Mouse (Mus musculus) CH12.LX (cell line): ENCODE measurements at regions not wholly inside any gene's neighbourhood (a gene's known extent, or its start where the extent isn't known, plus 50 kb on each side); places are given as distances from the start of the nearest gene placed in this dataset.

Experiments used
- DNase-seq: peaks from one replicate; pipeline ENCODE4 v3.0.0-alpha.2; 2013; ENCODE audit errors: extremely low read depth
- H3K27ac ChIP-seq: 2 replicates; pipeline ENCODE4 v1.5.1; 2012; ENCODE audit warnings: low read depth, mild to moderate bottlenecking, control low read depth, moderate library complexity; ENCODE audit not compliant: insufficient read depth
- H3K27me3 ChIP-seq: replicated peaks from 2 replicates; pipeline ENCODE3; 2012; ENCODE audit warnings: inconsistent platforms
- H3K36me3 ChIP-seq, 2 experiments: replicated peaks in 1 of 2; 2 replicates each; pipeline versions ENCODE3 to v1.6.1; 2012; ENCODE audit warnings: inconsistent platforms in 1 of 2, low read length in 1 of 2, mild to moderate bottlenecking in 1 of 2, mixed read lengths in 1 of 2, moderate library complexity in 1 of 2; ENCODE audit not compliant: control insufficient read depth in 1 of 2, insufficient read depth in 1 of 2
- H3K4me1 ChIP-seq, 2 experiments: 2 replicates each; pipeline ENCODE4 v1.6.1; 2012; ENCODE audit warnings: inconsistent platforms in 1 of 2, moderate library complexity in 1 of 2; ENCODE audit not compliant: insufficient read depth in 2 of 2, control insufficient read depth in 1 of 2
- H3K4me2 ChIP-seq: 2 replicates; pipeline ENCODE4 v1.6.1; 2012; ENCODE audit warnings: low read depth, mild to moderate bottlenecking, control low read depth; ENCODE audit not compliant: poor library complexity, insufficient read depth, severe bottlenecking
- H3K4me3 ChIP-seq, 3 experiments: fragments of 150-350 bp in 1 of 3; sonication (generic) in 1 of 3; replicated peaks in 1 of 3; 2 replicates each; pipeline versions ENCODE3 to v1.5.1; 2011 to 2012; ENCODE audit warnings: low read depth in 2 of 3, low read length in 2 of 3, mild to moderate bottlenecking in 2 of 3, moderate library complexity in 2 of 3, control low read depth in 1 of 3, improper control_type of control experiment in 1 of 3, inconsistent platforms in 1 of 3, mixed read lengths in 1 of 3; ENCODE audit not compliant: poor library complexity in 1 of 3
- H3K79me2 ChIP-seq: replicated peaks from 2 replicates; pipeline ENCODE4 v1.6.1; 2012; ENCODE audit warnings: mild to moderate bottlenecking, moderate library complexity; ENCODE audit not compliant: control insufficient read depth, poor library complexity, insufficient read depth, severe bottlenecking; ENCODE audit errors: extremely low read depth
- H3K9ac ChIP-seq: 2 replicates; pipeline ENCODE4 v1.6.1; 2012; ENCODE audit warnings: low read depth, mild to moderate bottlenecking, control low read depth, moderate library complexity; ENCODE audit not compliant: insufficient read depth
- H3K9me3 ChIP-seq: replicated peaks from 2 replicates; pipeline ENCODE3; 2012; ENCODE audit warnings: low read length, inconsistent platforms, mixed read lengths
- BHLHE40 ChIP-seq: IDR thresholded peaks from 2 replicates; pipeline ENCODE4 v1.6.1; 2011; ENCODE audit warnings: mild to moderate bottlenecking, low read depth, low read length, improper control_type of control experiment
- CHD1 ChIP-seq: IDR thresholded peaks from 2 replicates; pipeline ENCODE4 v1.6.1; 2012; ENCODE audit warnings: low read depth, low read length, improper control_type of control experiment, inconsistent platforms
- CHD2 ChIP-seq: IDR thresholded peaks from 2 replicates; pipeline ENCODE4 v1.6.1; 2011; ENCODE audit warnings: low read length, improper control_type of control experiment
- CTCF ChIP-seq, 2 experiments: IDR thresholded peaks in 1 of 2; conservative IDR thresholded peaks in 1 of 2; 2 replicates each; pipeline ENCODE4 v1.5.1; 2011 to 2012; ENCODE audit warnings: low read depth in 2 of 2, low read length in 2 of 2, improper control_type of control experiment in 1 of 2, inconsistent platforms in 1 of 2, mild to moderate bottlenecking in 1 of 2, moderate library complexity in 1 of 2
- E2F4 ChIP-seq: IDR thresholded peaks from 2 replicates; pipeline ENCODE4 v1.6.1; 2011; ENCODE audit warnings: low read depth, low read length, improper control_type of control experiment; ENCODE audit not compliant: insufficient replicate concordance
- ELF1 ChIP-seq: IDR thresholded peaks from 2 replicates; pipeline ENCODE4 v1.6.1; 2014; ENCODE audit warnings: low read depth, mild to moderate bottlenecking, inconsistent platforms, low read length, improper control_type of control experiment
- EP300 ChIP-seq: IDR thresholded peaks from 2 replicates; pipeline ENCODE4 v1.6.1; 2011; ENCODE audit warnings: low read length, improper control_type of control experiment
- ETS1 ChIP-seq: conservative IDR thresholded peaks from 2 replicates; pipeline ENCODE4 v1.6.1; 2012; ENCODE audit warnings: low read depth, mild to moderate bottlenecking, inconsistent platforms, low read length, improper control_type of control experiment, moderate library complexity
- GABPA ChIP-seq: IDR thresholded peaks from 2 replicates; pipeline ENCODE4 v1.6.1; 2012; ENCODE audit warnings: low read depth, low read length, improper control_type of control experiment, inconsistent platforms; ENCODE audit not compliant: insufficient replicate concordance
- HCFC1 ChIP-seq: IDR thresholded peaks from 2 replicates; pipeline ENCODE4 v1.6.1; 2012; ENCODE audit warnings: low read depth, mild to moderate bottlenecking, inconsistent platforms, low read length, improper control_type of control experiment
- IRF4 ChIP-seq: IDR thresholded peaks from 2 replicates; pipeline ENCODE4 v1.6.1; 2014; ENCODE audit warnings: low read depth, mild to moderate bottlenecking, inconsistent platforms, low read length, improper control_type of control experiment
- JUN ChIP-seq: IDR thresholded peaks from 2 replicates; pipeline ENCODE4 v1.6.1; 2011; ENCODE audit warnings: low read depth, mild to moderate bottlenecking, low read length, improper control_type of control experiment, moderate library complexity; ENCODE audit not compliant: insufficient read depth
- JUND ChIP-seq: conservative IDR thresholded peaks from 2 replicates; pipeline ENCODE4 v1.6.1; 2011; ENCODE audit warnings: low read depth, low read length, improper control_type of control experiment
- KAT2A ChIP-seq: IDR thresholded peaks from 2 replicates; pipeline ENCODE4 v1.6.1; 2012; ENCODE audit warnings: low read length, improper control_type of control experiment, inconsistent platforms; ENCODE audit not compliant: insufficient replicate concordance
- MAFK ChIP-seq: IDR thresholded peaks from 2 replicates; pipeline ENCODE4 v1.6.1; 2011; ENCODE audit warnings: low read length, improper control_type of control experiment; ENCODE audit not compliant: insufficient replicate concordance
- MAX ChIP-seq: IDR thresholded peaks from 2 replicates; pipeline ENCODE4 v1.6.1; 2011; ENCODE audit warnings: low read length, improper control_type of control experiment
- MAZ ChIP-seq: IDR thresholded peaks from 2 replicates; pipeline ENCODE4 v1.6.1; 2012; ENCODE audit warnings: low read depth, mild to moderate bottlenecking, inconsistent platforms, low read length, improper control_type of control experiment, moderate library complexity
- MEF2A ChIP-seq: IDR thresholded peaks from 2 replicates; pipeline ENCODE4 v1.6.1; 2014; ENCODE audit warnings: low read depth, mild to moderate bottlenecking, inconsistent platforms, low read length, improper control_type of control experiment, borderline replicate concordance
- MXI1 ChIP-seq: IDR thresholded peaks from 2 replicates; pipeline ENCODE4 v1.6.1; 2011; ENCODE audit warnings: mild to moderate bottlenecking, low read depth, low read length, improper control_type of control experiment
- MYC ChIP-seq: IDR thresholded peaks from 2 replicates; pipeline ENCODE4 v1.6.1; 2011; ENCODE audit warnings: low read depth, mild to moderate bottlenecking, improper control_type of control experiment, low read length
- NELFE ChIP-seq: IDR thresholded peaks from 2 replicates; pipeline ENCODE4 v1.6.1; 2011; ENCODE audit warnings: low read depth, low read length, improper control_type of control experiment
- NRF1 ChIP-seq: IDR thresholded peaks from 2 replicates; pipeline ENCODE4 v1.6.1; 2014; ENCODE audit warnings: low read depth, mild to moderate bottlenecking, inconsistent platforms, low read length, improper control_type of control experiment, moderate library complexity
- PAX5 ChIP-seq: IDR thresholded peaks from 2 replicates; pipeline ENCODE4 v1.6.1; 2012; ENCODE audit warnings: low read length, inconsistent platforms, mixed read lengths
- POLR2A ChIP-seq: IDR thresholded peaks from 2 replicates; pipeline ENCODE4 v1.6.1; 2011; ENCODE audit warnings: low read depth, mild to moderate bottlenecking, improper control_type of control experiment, low read length
- POLR2AphosphoS2 ChIP-seq: IDR thresholded peaks from 2 replicates; pipeline ENCODE4 v1.6.1; 2011; ENCODE audit warnings: low read depth, low read length, improper control_type of control experiment
- RAD21 ChIP-seq: IDR thresholded peaks from 2 replicates; pipeline ENCODE4 v1.6.1; 2011; ENCODE audit warnings: low read depth, mild to moderate bottlenecking, low read length, improper control_type of control experiment, moderate library complexity
- RCOR1 ChIP-seq: conservative IDR thresholded peaks from 2 replicates; pipeline ENCODE4 v1.6.1; 2012; ENCODE audit warnings: low read depth, mild to moderate bottlenecking, inconsistent platforms, low read length, improper control_type of control experiment
- SIN3A ChIP-seq: IDR thresholded peaks from 2 replicates; pipeline ENCODE4 v1.6.1; 2012; ENCODE audit warnings: low read length, improper control_type of control experiment, inconsistent platforms
- SMC3 ChIP-seq: IDR thresholded peaks from 2 replicates; pipeline ENCODE4 v1.6.1; 2011; ENCODE audit warnings: low read depth, low read length, improper control_type of control experiment
- TBP ChIP-seq: conservative IDR thresholded peaks from 2 replicates; pipeline ENCODE4 v1.6.1; 2011; ENCODE audit warnings: low read depth, low read length, improper control_type of control experiment
- TCF12 ChIP-seq: IDR thresholded peaks from 2 replicates; pipeline ENCODE4 v1.6.1; 2014; ENCODE audit warnings: low read depth, mild to moderate bottlenecking, inconsistent platforms, low read length, improper control_type of control experiment
- UBTF ChIP-seq: IDR thresholded peaks from 2 replicates; pipeline ENCODE4 v1.6.1; 2012; ENCODE audit warnings: low read depth, mild to moderate bottlenecking, inconsistent platforms, low read length, improper control_type of control experiment, moderate library complexity
- USF1 ChIP-seq: IDR thresholded peaks from 2 replicates; pipeline ENCODE4 v1.6.1; 2014; ENCODE audit warnings: low read depth, mild to moderate bottlenecking, inconsistent platforms, low read length, improper control_type of control experiment
- USF2 ChIP-seq: conservative IDR thresholded peaks from 2 replicates; pipeline ENCODE4 v1.6.1; 2011; ENCODE audit warnings: low read depth, low read length, improper control_type of control experiment
- ZC3H11A ChIP-seq: IDR thresholded peaks from 2 replicates; pipeline ENCODE4 v1.6.1; 2012; ENCODE audit warnings: low read depth, mild to moderate bottlenecking, inconsistent platforms, low read length, improper control_type of control experiment
- ZKSCAN1 ChIP-seq: IDR thresholded peaks from 2 replicates; pipeline ENCODE4 v1.6.1; 2012; ENCODE audit warnings: low read depth, inconsistent platforms, low read length, improper control_type of control experiment, borderline replicate concordance
- ZMIZ1 ChIP-seq: IDR thresholded peaks from 2 replicates; pipeline ENCODE4 v1.6.1; 2012; ENCODE audit warnings: low read depth, mild to moderate bottlenecking, inconsistent platforms, low read length, improper control_type of control experiment
- ZNF384 ChIP-seq: IDR thresholded peaks from 2 replicates; pipeline ENCODE4 v1.6.1; 2012; ENCODE audit warnings: low read depth, low read length, improper control_type of control experiment, inconsistent platforms
- dilution Hi-C: fragments of 300-500 bp; cut with MboI; formaldehyde crosslinking; loops from 2 replicates; pipeline ENCODE4 v1.14.3; 2020; ENCODE audit warnings: low sequenced_read_pairs; ENCODE audit not compliant: extremely low pct_unique_long_range_greater_than_20kb, extremely low pct_ligation_motif_present
- in situ Hi-C: fragments of 300-500 bp; cut with MboI; formaldehyde crosslinking; loops from 3 replicates; pipeline ENCODE4 v1.14.3; 2019; ENCODE audit warnings: low sequenced_read_pairs, low pct_ligation_motif_present, low pct_unique_long_range_greater_than_20kb, mixed read lengths

- no peaks in the 10 kb centered on the region for H3K79me2 ChIP-seq
- TF ChIP-seq HCFC1 (0 out of 2 replicates have a peak, but pooled peaks have one; percentile 21), NELFE (peak; percentile 26; the same call in 1 of the 2 replicates), E2F4 (0 out of 2 replicates have a peak, but pooled peaks have one; percentile 42), POLR2A (no peak), MAFK (peak; percentile 58; the same call in 1 of the 2 replicates), JUN (0 out of 2 replicates have a peak, but pooled peaks have one; percentile 16), IRF4 (peak; percentile 75), ETS1 (peak; percentile 34; the same call in 1 of the 2 replicates), MAX (0 out of 2 replicates have a peak, but pooled peaks have one; percentile 47), USF1 (no peak), EP300 (peak; percentile 84), MAZ (peak; percentile 64; the same call in 1 of the 2 replicates), SMC3 (no peak), GABPA (no peak), TCF12 (peak; percentile 62; the same call in 1 of the 2 replicates), RCOR1 (peak; percentile 46; the same call in 1 of the 2 replicates), NRF1 (no peak), CHD2 (peak; percentile 69; the same call in 1 of the 2 replicates), CTCF (conservative IDR thresholded peaks at IDR 0.05 in 1 of 2, IDR thresholded peaks at IDR 0.05 in 1 of 2; ENCODE audit: low read depth in 2 of 2, low read length in 2 of 2) (no peak), MXI1 (0 out of 2 replicates have a peak, but pooled peaks have one; percentile 25), BHLHE40 (peak; percentile 44), ZKSCAN1 (no peak), USF2 (no peak), RAD21 (no peak), PAX5 (no peak), ZC3H11A (no peak), UBTF (no peak), TBP (no peak), CHD1 (peak; percentile 95), ELF1 (no peak), MYC (peak; percentile 55; the same call in 1 of the 2 replicates), ZMIZ1 (no peak), ZNF384 (peak; percentile 70), POLR2AphosphoS2 (no peak), MEF2A (peak; percentile 58; the same call in 1 of the 2 replicates), JUND (peak; percentile 45; the same call in 1 of the 2 replicates), SIN3A (peak; percentile 51; the same call in 1 of the 2 replicates), KAT2A (no peak)
- TF ChIP-seq, all 38 proteins: peak for 21
- peak overlapping the region; percentile 91 for H3K27ac ChIP-seq
- no peaks in the 10 kb centered on the region for H3K36me3 ChIP-seq
- peak overlapping the region; percentile 96; the same call in 1 of the 2 replicates for H3K9ac ChIP-seq
- dilution Hi-C loops: no loop called here
- H3K27me3 ChIP-seq: no peaks in the 10 kb centered on the region
- no peak overlapping the region for H3K4me3 ChIP-seq
- DNase-seq: peak; percentile 17
- H3K4me1 ChIP-seq: peaks cover 8 to 10% of the 10 kb centered on the region in 2 experiments; a peak in 3 of 4 replicates
- peak overlapping the region; percentile 86; the same call in 1 of the 2 replicates for H3K4me2 ChIP-seq
- in situ Hi-C loops: no loop called here
- no peaks in the 10 kb centered on the region for H3K9me3 ChIP-seq
Observed at GRCm38 (mm10) chr9:85469288-85469687, 142.1 kb upstream of the Tent5a start.
